11 mouse cellular contexts compared by ENCODE assay signal in the genomic region with DNA sequence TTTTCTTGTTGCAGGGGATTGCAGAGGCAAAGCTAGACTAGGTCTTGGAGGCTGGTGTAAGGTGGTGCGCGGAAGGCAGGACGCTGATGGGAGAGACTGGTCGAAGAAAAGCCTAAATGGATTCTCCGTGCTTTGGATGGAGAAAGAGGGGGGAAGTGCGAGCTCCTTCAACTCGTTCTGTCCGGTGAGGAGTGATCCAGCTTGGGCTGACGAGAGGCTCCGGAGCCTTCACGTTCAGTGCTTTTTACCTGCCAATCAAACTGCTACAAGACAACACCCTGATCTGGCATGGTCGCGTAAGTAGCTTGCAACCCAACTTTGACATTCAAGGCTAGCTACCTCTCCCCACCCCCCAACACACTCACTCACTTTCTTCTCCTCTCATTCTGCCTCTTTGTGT. TPM values are rescaled to one million over a fixed set of nuclear protein-coding genes. Genes with fewer than 3 reads are reported as not detected.
DNase-seq lines count a peak whose midpoint lies in the region; ATAC-seq and TF ChIP-seq lines count a peak whose summit lies in the region.
"Had no signal": no experiment of that assay in that cellular context is flagged by ENCODE, and none has a peak within 500 bp of the region (broad histone marks: within the 10 kb centered on the region; RNA-seq: fewer than 3 reads in every experiment).

No protein-coding gene starts in this region.

- peak overlapping the region; percentile 52 for H3K9ac ChIP-seq in midbrain, embryonic 16.5 days (ENCODE audit: low read depth, low read length)

- peaks cover 89% of the 10 kb centered on the region for H3K27me3 ChIP-seq in embryonic facial prominence, embryonic 10.5 days (replicated peaks; ENCODE audit: low read depth, poor library complexity, severe bottlenecking)
- H3K27me3 ChIP-seq in hindbrain, embryonic 10.5 days (ENCODE audit: insufficient read depth, poor library complexity, severe bottlenecking): peaks cover 55% of the 10 kb centered on the region
- H3K27me3 ChIP-seq in midbrain, embryonic 16.5 days (ENCODE audit: control insufficient read depth, insufficient read depth, low read depth, low read length): peaks cover 3% of the 10 kb centered on the region; the same call in 1 of the 2 replicates
- peaks cover 8% of the 10 kb centered on the region for H3K27me3 ChIP-seq in kidney, adult 2 months (replicated peaks; ENCODE audit: control insufficient read depth, insufficient read depth, low read length)

- TF ChIP-seq CTCF in brain, embryonic 14.5 days (IDR thresholded peaks at IDR 0.05; ENCODE audit: borderline replicate concordance, extremely low read depth, insufficient read depth, insufficient read length): no peak
- TF ChIP-seq CTCF in kidney, adult 2 months (conservative IDR thresholded peaks at IDR 0.05; ENCODE audit: insufficient read depth, insufficient read length, low read depth, low read length): no peak

- peak overlapping the region; percentile 46 for H3K4me2 ChIP-seq in midbrain, embryonic 16.5 days (ENCODE audit: low read length)

- peak; percentile 85 for DNase-seq in brain, embryonic 14.5 days (ENCODE audit: low read depth)
- peak; percentile 18 for DNase-seq in embryonic facial prominence, embryonic 10.5 days (ENCODE audit: low spot score)
- peak; percentile 45 for DNase-seq in hindbrain, embryonic 10.5 days (ENCODE audit: low spot score)
- no peak for DNase-seq in kidney, adult 2 months
- no peak for DNase-seq in cerebellum, postnatal 14 days
- DNase-seq: gastrocnemius, postnatal 25 days; heart, postnatal 4 days; right cerebral cortex, postnatal 4 days had no signal

- H3K4me1 ChIP-seq in embryonic facial prominence, embryonic 10.5 days: peaks cover 34% of the 10 kb centered on the region
- H3K4me1 ChIP-seq in hindbrain, embryonic 10.5 days (replicated peaks): peaks cover 63% of the 10 kb centered on the region
- H3K4me1 ChIP-seq in midbrain, embryonic 16.5 days (ENCODE audit: control insufficient read depth, insufficient read depth, low read length): peaks cover 22% of the 10 kb centered on the region
- no peaks in the 10 kb centered on the region for H3K4me1 ChIP-seq in kidney, adult 2 months (ENCODE audit: control insufficient read depth, insufficient read depth, low read length)

- no peaks in the 10 kb centered on the region for H3K36me3 ChIP-seq in embryonic facial prominence, embryonic 10.5 days (replicated peaks)
- H3K36me3 ChIP-seq in hindbrain, embryonic 10.5 days: no peaks in the 10 kb centered on the region
- no peaks in the 10 kb centered on the region for H3K36me3 ChIP-seq in midbrain, embryonic 16.5 days (ENCODE audit: control insufficient read depth, insufficient read depth, low read length)
- no peaks in the 10 kb centered on the region for H3K36me3 ChIP-seq in kidney, adult 2 months (ENCODE audit: control insufficient read depth, insufficient read depth, low read length)

- no peak for TF ChIP-seq POLR2A in brain, embryonic 14.5 days (IDR thresholded peaks at IDR 0.05; ENCODE audit: borderline replicate concordance, extremely low read depth, insufficient read depth, insufficient read length, poor library complexity, severe bottlenecking)
- no peak for TF ChIP-seq POLR2A in kidney, adult 2 months (IDR thresholded peaks at IDR 0.05; ENCODE audit: low read depth, low read length)

- peak overlapping the region; percentile 65 for H3K27ac ChIP-seq in embryonic facial prominence, embryonic 10.5 days (replicated peaks)
- peak overlapping the region; percentile 86 for H3K27ac ChIP-seq in hindbrain, embryonic 10.5 days
- peak overlapping the region; percentile 80 for H3K27ac ChIP-seq in midbrain, embryonic 16.5 days (ENCODE audit: low read length)
- no peak overlapping the region for H3K27ac ChIP-seq in kidney, adult 2 months (ENCODE audit: insufficient read depth, low read depth, low read length)

- peak overlapping the region; percentile 43 for H3K4me3 ChIP-seq in embryonic facial prominence, embryonic 10.5 days
- H3K4me3 ChIP-seq in hindbrain, embryonic 10.5 days: peak overlapping the region; percentile 52
- H3K4me3 ChIP-seq in midbrain, embryonic 16.5 days (ENCODE audit: low read depth, low read length): peak overlapping the region; percentile 33
- H3K4me3 ChIP-seq in kidney, adult 2 months (ENCODE audit: insufficient read depth, low read depth, low read length): no peak overlapping the region

- ATAC-seq in midbrain, embryonic 16.5 days: peak; percentile 33
- ATAC-seq in CD4-positive, CD25-positive, alpha-beta regulatory T cell, adult 4 months: no peak
- ATAC-seq in inflammation-experienced regulatory T-cells, adult 6 months: no peak

- no peaks in the 10 kb centered on the region for H3K9me3 ChIP-seq in embryonic facial prominence, embryonic 10.5 days
- H3K9me3 ChIP-seq in hindbrain, embryonic 10.5 days: no peaks in the 10 kb centered on the region
- no peaks in the 10 kb centered on the region for H3K9me3 ChIP-seq in midbrain, embryonic 16.5 days (replicated peaks; ENCODE audit: control insufficient read depth, low read length, poor library complexity, severe bottlenecking)

- 5% methylated on average over 13 of the region's 13 CpGs for WGBS in embryonic facial prominence, embryonic 10.5 days
- WGBS in hindbrain, embryonic 10.5 days: 2% methylated on average over 13 of the region's 13 CpGs
- 2% methylated on average over 13 of the region's 13 CpGs for WGBS in midbrain, embryonic 16.5 days
- 10% methylated on average over 13 of the region's 13 CpGs for WGBS in kidney, adult 2 months

RNA-seq across cellular contexts. Expression of a gene that starts 11.9 kb away (rescaled TPM):
- 101 and 119 TPM in 2 replicates for polyA plus RNA-seq in brain, embryonic 14.5 days (2012; rRNA removed)
- 12.2 and 16.1 TPM in 2 replicates for polyA plus RNA-seq in embryonic facial prominence, embryonic 10.5 days (2016; fragmentation: Nextera tagmentation; extraction: Ambion mirVana)
- 23.4 and 24.2 TPM in 2 replicates for polyA plus RNA-seq in hindbrain, embryonic 10.5 days (2016; fragmentation: Nextera tagmentation; extraction: Ambion mirVana)
- polyA plus RNA-seq in midbrain, embryonic 16.5 days (2015; fragmentation: Nextera tagmentation; extraction: Ambion mirVana): 14.3 and 22.2 TPM in 2 replicates
- polyA plus RNA-seq in CD4-positive, CD25-positive, alpha-beta regulatory T cell, adult 4 months (2017; shearing (Covaris generic)): not detected
- not detected for polyA plus RNA-seq in inflammation-experienced regulatory T-cells, adult 6 months (2017; shearing (Covaris generic))
- 0.03 TPM in 1 of 2 replicates, not detected in the other for polyA plus RNA-seq in kidney, adult 2 months (2012; rRNA removed)

Comparison
In these comparisons a context has a peak if more than half of its experiments do, and no peak if none do; other contexts are left out.
1. DNase-seq: peak in brain, embryonic 14.5 days (single experiment), embryonic facial prominence, embryonic 10.5 days (single experiment) and hindbrain, embryonic 10.5 days (single experiment); none in kidney, adult 2 months (single experiment) and cerebellum, postnatal 14 days (0 of 2).
2. RNA of a gene that starts 11.9 kb away (polyA plus RNA-seq): 101 to 119 TPM in brain, embryonic 14.5 days, 23.4 to 24.2 TPM in hindbrain, embryonic 10.5 days, 14.3 to 22.2 TPM in midbrain, embryonic 16.5 days and 12.2 to 16.1 TPM in embryonic facial prominence, embryonic 10.5 days; 0.03 TPM in kidney, adult 2 months, not detected in CD4-positive, CD25-positive, alpha-beta regulatory T cell, adult 4 months and not detected in inflammation-experienced regulatory T-cells, adult 6 months; every median in the first group is over 10 times any median in the second.